Mouse (Mus musculus) lung, postnatal 4 days (tissue): ENCODE measurements at regions not wholly inside any gene's neighbourhood (a gene's known extent, or its start where the extent isn't known, plus 50 kb on each side); places are given as distances from the start of the nearest gene placed in this dataset.

Experiments
- DNase-seq, 2 experiments: peaks; one replicate each; pipeline ENCODE4 v3.0.0; 2021

DNA sequence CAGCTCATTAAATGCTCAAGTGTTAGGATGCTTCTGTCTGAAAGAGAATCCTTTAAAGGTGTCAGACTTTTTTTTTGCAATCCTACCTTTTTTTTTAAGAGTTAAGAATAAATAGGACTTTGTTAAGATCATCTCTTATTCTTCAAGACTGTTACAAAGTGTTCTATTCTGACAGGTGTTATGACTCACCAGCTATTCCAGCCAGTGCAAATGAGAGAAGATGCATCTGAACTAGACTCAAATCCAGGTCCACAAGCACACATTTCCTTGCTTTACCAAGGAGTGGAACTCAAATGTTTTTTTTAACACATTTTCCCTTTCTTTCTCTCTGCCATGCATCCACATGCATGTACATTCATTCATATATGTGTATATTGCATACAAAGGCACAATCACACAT lies 98.4 kb upstream of the Atp10a start:
- DNase-seq = no peak

DNA sequence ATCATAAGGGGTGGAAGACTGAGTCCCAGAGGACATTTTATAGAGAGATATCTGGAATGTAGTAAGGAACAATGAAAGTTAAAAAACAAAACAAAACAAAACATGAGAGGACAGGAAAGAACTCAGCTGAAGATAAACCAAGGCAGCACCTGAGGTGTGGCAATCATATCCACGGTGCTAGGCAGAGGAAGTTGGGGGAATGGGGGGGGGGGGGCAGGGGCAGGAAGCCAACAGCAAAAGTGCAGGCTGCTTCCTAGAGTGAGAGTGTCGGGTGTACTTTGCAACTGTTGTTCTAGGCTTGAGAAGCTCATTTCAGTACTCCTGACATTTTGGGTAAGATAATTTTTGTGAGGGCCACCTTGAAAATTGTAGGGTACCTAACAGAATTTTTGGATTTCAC lies 87.2 kb upstream of the Atp10a start:
- DNase-seq = no peak

DNA sequence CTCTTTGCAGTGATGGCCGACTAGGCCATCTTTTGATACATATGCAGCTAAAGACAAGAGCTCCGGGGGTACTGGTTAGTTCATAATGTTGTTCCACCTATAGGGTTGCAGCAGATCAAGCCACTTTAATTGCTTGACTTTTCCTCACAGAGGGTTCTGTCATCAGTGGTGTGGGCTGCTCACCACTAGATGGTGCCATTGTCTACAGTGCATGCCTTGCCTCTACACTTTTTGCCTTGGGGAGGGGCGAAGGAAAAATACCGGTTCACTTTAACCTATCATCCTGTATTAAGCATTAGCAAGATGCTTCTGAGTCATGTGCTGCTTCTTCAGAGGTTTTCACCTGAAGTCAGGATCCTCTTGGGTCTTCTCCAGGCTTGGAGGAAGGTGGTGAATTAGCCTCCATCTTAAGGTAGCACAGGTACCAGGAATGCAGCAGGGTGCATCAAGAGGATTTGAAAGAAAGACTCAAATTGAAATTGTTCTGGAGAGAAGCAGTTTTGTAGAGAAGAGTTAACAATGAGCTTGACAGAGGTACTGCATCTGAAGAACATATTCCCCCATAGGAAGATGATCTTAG lies 71.6 kb upstream of the Atp10a start:
- DNase-seq = peak; percentile 36 to 57

DNA sequence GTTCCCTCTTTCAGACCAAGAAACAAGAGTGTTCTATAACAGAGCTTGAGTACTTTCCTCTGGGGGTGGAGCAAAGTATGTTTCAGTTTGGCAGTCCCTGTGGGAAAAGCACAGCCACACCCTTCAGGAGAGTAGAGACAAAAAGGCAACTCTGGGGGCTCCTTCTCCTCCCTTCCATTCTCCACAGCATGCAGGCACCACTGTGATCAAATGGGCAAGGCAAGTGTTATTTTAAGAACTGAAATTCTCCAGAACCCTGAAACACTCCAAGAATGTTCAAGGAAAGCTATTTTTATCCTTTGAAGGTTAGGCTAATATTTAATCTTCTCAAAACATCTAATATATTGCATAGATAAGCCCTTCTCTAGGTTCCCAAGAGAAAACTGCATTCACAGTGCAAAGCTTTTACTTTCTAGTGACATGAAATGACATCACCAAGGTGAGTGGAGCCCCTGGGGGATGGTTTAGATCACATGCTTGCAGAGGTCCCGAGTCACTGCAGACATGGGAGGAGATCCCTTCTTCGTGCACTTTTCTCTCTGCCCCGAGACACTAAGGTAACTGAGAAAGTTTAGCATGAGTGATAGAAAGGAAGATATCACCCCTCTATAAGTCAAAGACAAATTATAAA lies 70.2 kb upstream of the Atp10a start:
- no peak for DNase-seq

DNA sequence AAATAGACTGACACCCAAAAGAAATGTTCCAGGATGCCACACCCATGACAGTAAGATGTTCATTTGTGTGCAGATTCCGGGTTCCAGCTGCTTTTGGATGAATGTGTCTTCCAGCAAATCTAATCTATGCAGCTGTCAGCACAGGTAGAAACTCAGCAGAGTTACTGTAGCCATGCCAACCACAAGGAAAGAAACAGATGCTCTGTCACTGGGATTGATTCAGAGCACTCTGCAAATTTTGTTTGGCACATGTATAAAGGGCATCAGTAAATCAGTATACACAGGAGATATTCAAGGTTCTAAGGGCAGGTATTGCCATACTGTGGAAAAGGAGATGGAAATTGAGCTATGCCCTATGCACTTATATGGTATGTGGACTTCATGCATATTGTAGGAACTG lies 60.0 kb upstream of the Atp10a start:
- DNase-seq = no peak
